Mouse (Mus musculus) liver, adult 2 months (tissue): ENCODE measurements around the gene Krt24.

Experiments
- CTCF ChIP-seq: fragments of 200-500 bp; IDR thresholded peaks from 2 replicates; pipeline ENCODE4 v1.5.1; 2011; ENCODE audit warnings: low read depth, low read length, control low read depth
- POLR2A ChIP-seq: fragments of 200-500 bp; IDR thresholded peaks from 2 replicates; pipeline ENCODE4 v1.6.1; 2011; ENCODE audit warnings: low read length, control low read depth; ENCODE audit not compliant: insufficient read depth; ENCODE audit errors: extremely low read depth

DNA sequence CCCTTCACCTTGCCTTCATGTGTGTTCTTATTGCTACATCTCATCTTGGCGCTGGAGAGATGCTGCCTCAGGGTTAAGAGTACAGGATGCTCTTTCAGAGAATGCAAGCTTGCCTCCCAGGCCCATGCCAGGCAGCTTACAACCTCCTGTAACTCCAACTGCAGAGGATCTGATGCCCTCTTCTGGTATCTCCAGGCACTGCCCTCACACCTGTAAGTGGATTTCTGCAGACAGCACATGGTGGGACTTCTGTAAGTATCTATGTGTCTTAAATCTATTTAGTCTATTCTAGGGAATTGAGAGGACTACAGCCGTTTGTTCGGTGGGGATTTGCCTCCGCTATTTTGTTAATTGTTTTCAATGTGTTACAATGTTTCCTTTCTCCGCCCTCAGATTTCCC is 7.8 kb upstream of the Krt24 start:
- TF ChIP-seq CTCF, result peak; percentile 61
- TF ChIP-seq POLR2A, result no peak
